Mouse (Mus musculus) erythroblast, embryonic 14.5 days (primary cell): ENCODE results near the gene Gm21294. TPM values are rescaled to one million over a fixed set of nuclear protein-coding genes. Genes with fewer than 3 reads are reported as not detected.
"Not testable (repeated sequence)": the region's sequence is repeated elsewhere in the genome, so short reads cannot be mapped to it uniquely, and the experiment has no call there.

Source experiments
- H3K27me3 ChIP-seq: 2 replicates; pipeline ENCODE4 v1.6.1; 2012; ENCODE audit warnings: inconsistent platforms; ENCODE audit not compliant: control insufficient read depth
- H3K36me3 ChIP-seq: 2 replicates; pipeline ENCODE4 v1.6.1; 2012; ENCODE audit warnings: mild to moderate bottlenecking, inconsistent platforms; ENCODE audit not compliant: control insufficient read depth
- H3K4me1 ChIP-seq: 2 replicates; pipeline ENCODE4 v1.6.1; 2012; ENCODE audit warnings: inconsistent platforms; ENCODE audit not compliant: control insufficient read depth
- H3K4me3 ChIP-seq: replicated peaks from 2 replicates; pipeline ENCODE3; 2012; ENCODE audit warnings: moderate library complexity, mild to moderate bottlenecking, inconsistent platforms
- H3K9me3 ChIP-seq: 2 replicates; pipeline ENCODE4 v1.6.1; 2012; ENCODE audit warnings: low read length, inconsistent platforms, mixed read lengths; ENCODE audit not compliant: control insufficient read depth
- polyA plus RNA-seq: library from polyadenylated mRNA; stranded (reverse); fragments of >175 nt; gene quantifications from 2 replicates; pipeline ENCODE4 v1.2.3, GENCODE M21; 2012

Gm21294 gene
- not detected in 2 replicates for polyA plus RNA-seq

DNA sequence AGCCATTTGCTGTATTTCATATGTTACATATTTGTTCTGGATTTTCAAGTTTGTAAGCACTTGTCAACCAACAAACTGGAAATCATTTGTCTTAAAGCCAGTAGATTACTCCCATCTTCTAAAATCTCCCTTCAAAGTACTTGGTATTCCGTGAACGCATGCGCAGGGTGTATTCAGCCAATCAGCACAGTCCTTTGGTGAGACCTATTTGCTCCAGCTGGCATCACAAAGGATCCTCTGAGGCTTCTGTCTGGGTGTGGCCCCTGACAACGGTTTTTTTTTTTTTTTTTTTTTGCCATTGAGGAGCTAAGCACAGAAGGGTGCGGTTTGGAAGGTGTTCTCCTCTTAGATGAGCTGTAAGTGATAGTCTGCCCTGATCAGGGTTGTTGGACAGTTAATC is at the start of gene Gm21294:
TSS of gene Gm21294 (plus strand) at position 301 of the 400 bp plus-strand sequence.
- H3K4me1 ChIP-seq, H3K27me3 ChIP-seq, H3K36me3 ChIP-seq, H3K9me3 ChIP-seq, H3K4me3 ChIP-seq: not testable (repeated sequence)

DNA sequence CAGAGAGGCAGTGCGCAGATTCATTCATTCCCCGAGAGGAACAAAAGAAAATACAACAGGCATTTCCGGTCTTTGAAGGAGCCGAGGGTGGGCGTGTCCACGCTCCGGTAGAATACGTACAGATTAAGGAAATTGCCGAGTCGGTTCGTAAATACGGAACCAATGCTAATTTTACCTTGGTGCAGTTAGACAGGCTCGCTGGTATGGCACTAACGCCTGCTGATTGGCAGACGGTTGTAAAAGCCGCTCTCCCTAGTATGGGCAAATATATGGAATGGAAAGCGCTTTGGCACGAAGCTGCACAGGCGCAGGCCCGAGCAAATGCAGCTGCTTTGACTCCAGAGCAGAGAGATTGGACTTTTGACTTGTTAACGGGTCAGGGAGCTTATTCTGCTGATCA is 73.6 kb downstream of the Gm21294 start:
- H3K4me1 ChIP-seq, H3K27me3 ChIP-seq, H3K9me3 ChIP-seq, H3K4me3 ChIP-seq, H3K36me3 ChIP-seq: not testable (repeated sequence)
